12 mouse cellular contexts compared by ENCODE assay signal in the genomic region with DNA sequence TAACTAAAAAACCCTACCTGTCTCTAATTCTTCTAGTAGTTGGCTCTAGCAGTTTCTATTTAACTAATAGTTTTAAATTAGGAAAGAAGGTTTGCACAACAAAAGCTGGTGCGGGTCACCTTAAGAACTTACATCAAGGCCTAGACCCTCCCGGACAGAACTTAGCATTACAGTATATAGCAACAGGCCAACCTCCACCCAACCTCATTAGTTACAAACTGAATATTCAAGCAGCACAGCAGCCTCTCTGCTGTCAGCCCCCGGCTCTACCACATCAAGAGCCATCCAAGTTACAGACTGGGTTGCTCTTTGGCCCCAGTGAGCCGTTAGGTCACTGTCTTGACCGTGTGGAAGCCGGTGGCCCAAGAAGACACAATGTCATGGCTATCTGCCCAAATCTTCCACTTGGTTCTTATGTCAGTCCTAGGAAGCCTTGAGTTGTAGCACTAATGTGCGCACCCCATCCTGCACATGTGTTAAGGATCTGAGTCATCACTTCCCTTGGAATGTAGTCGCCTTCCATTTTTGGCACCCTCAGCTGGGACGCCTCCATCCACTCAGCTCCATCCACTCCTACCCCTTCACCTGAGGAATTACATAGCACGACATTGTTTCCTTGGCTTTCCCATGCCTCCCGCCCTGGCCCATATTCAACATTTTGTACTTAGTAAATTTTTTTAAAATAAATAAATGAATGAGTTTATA.
"Had no signal": no experiment of that assay in that cellular context is flagged by ENCODE, and none has a peak within 500 bp of the region (broad histone marks: within the 10 kb centered on the region; RNA-seq: fewer than 3 reads in every experiment).

No protein-coding gene starts in this region.

- H3K36me3 ChIP-seq: kidney, embryonic 15.5 days; limb, embryonic 15.5 days; liver, embryonic 12.5 days; lung, embryonic 15.5 days; midbrain, embryonic 12.5 days; neural tube, embryonic 13.5 days had no signal

- H3K4me1 ChIP-seq: limb, embryonic 15.5 days; lung, embryonic 15.5 days; midbrain, embryonic 12.5 days; neural tube, embryonic 13.5 days had no signal

- H3K27me3 ChIP-seq: kidney, embryonic 15.5 days; lung, embryonic 15.5 days; midbrain, embryonic 12.5 days; neural tube, embryonic 13.5 days had no signal

- H3K9me3 ChIP-seq: kidney, embryonic 15.5 days; limb, embryonic 15.5 days; liver, embryonic 12.5 days; lung, embryonic 15.5 days; midbrain, embryonic 12.5 days; neural tube, embryonic 13.5 days had no signal

- H3K4me3 ChIP-seq: kidney, embryonic 15.5 days; limb, embryonic 15.5 days; liver, embryonic 12.5 days; lung, embryonic 15.5 days; midbrain, embryonic 12.5 days; neural tube, embryonic 13.5 days had no signal

- DNase-seq: kidney, adult 2 months; kidney, postnatal 25 days; layer of hippocampus, adult 9-11 months; layer of hippocampus, postnatal 36 days; thymus, adult 2 months; thymus, postnatal 25 days had no signal
